Mouse (Mus musculus) kidney, postnatal 0 days (tissue): ENCODE data around the gene Lexm. TPM values are rescaled to one million over a fixed set of nuclear protein-coding genes. Genes with fewer than 3 reads are reported as not detected.

Experiments
- ATAC-seq: fragments of 200-750 bp; cut with Nextera tagmentation; replicated peaks from 2 replicates; pipeline ENCODE4 v1.8.0; 2017; ENCODE audit warnings: low read depth, moderate number of reproducible peaks, moderate TSS enrichment, moderate library complexity; ENCODE audit not compliant: low FRiP score
- DNase-seq: peaks from one replicate; pipeline ENCODE4 v3.0.0-alpha.2; 2016; ENCODE audit warnings: low spot score
- H3K27ac ChIP-seq: fragments of 300-500 bp; sonication (generic); 2 replicates; pipeline ENCODE4 v1.5.1; 2014; ENCODE audit warnings: mild to moderate bottlenecking
- H3K27me3 ChIP-seq: fragments of 300-500 bp; sonication (generic); 2 replicates; pipeline ENCODE4 v1.6.1; 2014; ENCODE audit warnings: low read length, mixed read lengths; ENCODE audit not compliant: insufficient read depth
- H3K36me3 ChIP-seq: fragments of 300-500 bp; sonication (generic); 2 replicates; pipeline ENCODE4 v1.6.1; 2014; ENCODE audit warnings: low read length, mixed read lengths; ENCODE audit not compliant: insufficient read depth
- H3K4me1 ChIP-seq: fragments of 300-500 bp; sonication (generic); replicated peaks from 2 replicates; pipeline ENCODE4 v1.6.1; 2014; ENCODE audit warnings: antibody characterized with exemption, low read length, mixed read lengths; ENCODE audit not compliant: insufficient read depth
- H3K4me2 ChIP-seq: fragments of 300-500 bp; sonication (generic); 2 replicates; pipeline ENCODE4 v1.6.1; 2014; ENCODE audit warnings: mild to moderate bottlenecking, low read length, moderate library complexity, mixed read lengths
- H3K4me3 ChIP-seq: fragments of 300-500 bp; sonication (generic); replicated peaks from 2 replicates; pipeline ENCODE4 v1.5.1; 2014; ENCODE audit warnings: low read depth, low read length
- H3K9ac ChIP-seq: fragments of 300-500 bp; sonication (generic); 2 replicates; pipeline ENCODE4 v1.6.1; 2014; ENCODE audit warnings: low read depth, low read length
- H3K9me3 ChIP-seq: fragments of 300-500 bp; sonication (generic); replicated peaks from 2 replicates; pipeline ENCODE4 v1.6.1; 2016; ENCODE audit warnings: low read length, inconsistent platforms, mixed read lengths
- CTCF ChIP-seq: IDR thresholded peaks from 2 replicates; pipeline ENCODE4 v1.5.1; 2016; ENCODE audit warnings: antibody characterized with exemption, low read depth, mild to moderate bottlenecking, moderate library complexity
- WGBS: fragments of 180-500 bp; shearing (Covaris S2); extraction: QIAGEN DNeasy Blood & Tissue Kit; methylation state at CpG from one replicate; pipeline ENCODE4 v1.1.7; 2014; 5-methylcytosine and 5-hydroxymethylcytosine counted together
- polyA plus RNA-seq: library from polyadenylated mRNA; unstranded; fragments of >200 nt; fragmentation: Nextera tagmentation; extraction: Ambion mirVana; gene quantifications from 2 replicates; pipeline ENCODE4 v1.2.1, GENCODE M21; 2015

Gene Lexm
- polyA plus RNA-seq, 1 experiment from 2014 or later, result not detected

DNA sequence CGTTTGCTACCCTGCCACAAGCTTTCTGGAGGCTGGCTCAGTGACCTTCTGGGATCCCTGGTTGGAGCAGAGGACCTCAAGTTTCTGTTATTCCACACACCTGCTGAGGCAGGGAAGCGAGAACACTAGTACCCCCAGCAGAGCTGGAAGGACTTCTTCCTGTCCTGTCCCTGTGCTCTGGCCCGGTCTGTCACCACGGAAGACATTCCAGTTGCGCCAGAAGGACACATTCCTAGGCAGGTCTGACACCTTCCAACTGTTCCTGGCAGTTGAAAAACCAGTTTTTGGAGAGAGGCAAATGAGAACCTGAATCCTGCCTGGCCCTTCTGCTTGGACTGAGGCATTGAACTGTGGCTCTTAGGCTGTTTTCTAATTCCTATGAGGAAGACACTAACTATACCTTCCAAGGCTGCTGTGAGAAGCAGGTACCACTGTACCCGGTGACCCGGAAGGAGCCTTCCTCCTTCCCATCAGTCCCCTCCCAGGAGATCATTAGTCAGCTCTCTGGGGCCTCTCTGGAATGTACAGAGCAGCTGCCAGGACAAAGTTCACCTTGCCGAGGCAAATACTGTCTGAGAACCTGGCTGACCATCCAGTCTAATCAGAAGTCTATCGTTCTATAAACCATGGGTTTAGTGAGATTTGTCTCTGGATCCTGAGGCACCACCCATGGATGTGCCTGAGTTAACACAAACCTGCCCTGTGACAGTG, 11.8 kb upstream of the Lexm start:
- 30% methylated on average over 9 of the region's 9 CpGs for WGBS
- H3K4me1 ChIP-seq, result peaks cover 11% of the 10 kb centered on the region
- no peak overlapping the region for H3K4me3 ChIP-seq
- no peaks in the 10 kb centered on the region for H3K27me3 ChIP-seq
- no peaks in the 10 kb centered on the region for H3K9me3 ChIP-seq
- no peak for TF ChIP-seq CTCF
- H3K9ac ChIP-seq, result no peak overlapping the region
- H3K27ac ChIP-seq, result peak overlapping the region; percentile 70
- DNase-seq, result no peak
- no peaks in the 10 kb centered on the region for H3K36me3 ChIP-seq
- no peak overlapping the region for H3K4me2 ChIP-seq
- peak; percentile 79 for ATAC-seq

DNA sequence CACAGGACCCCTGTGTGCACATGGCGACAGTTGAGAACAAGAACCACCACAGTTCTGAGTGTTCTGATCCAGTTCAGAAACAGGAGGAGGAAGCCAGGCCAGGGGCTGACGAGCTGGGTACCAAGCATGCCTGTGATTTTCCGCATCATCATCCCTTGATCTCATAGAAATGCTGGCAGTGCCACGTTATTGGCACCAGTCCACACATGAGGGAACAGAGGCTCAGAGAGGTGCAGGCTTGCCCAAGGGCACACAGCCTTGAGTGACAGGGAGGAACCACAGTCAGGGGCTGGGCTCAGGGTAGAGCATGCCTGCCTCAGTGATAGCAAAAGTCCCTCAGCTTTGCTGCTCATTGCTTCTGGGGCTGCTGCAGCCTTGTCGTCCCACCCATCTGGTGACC, 10.8 kb upstream of the Lexm start:
- H3K9ac ChIP-seq, result no peak overlapping the region
- no peak overlapping the region for H3K4me2 ChIP-seq
- H3K27ac ChIP-seq, result no peak overlapping the region
- no peak for TF ChIP-seq CTCF
- H3K36me3 ChIP-seq, result no peaks in the 10 kb centered on the region
- DNase-seq (no peak), ATAC-seq (no peak)
- peaks cover 11% of the 10 kb centered on the region for H3K4me1 ChIP-seq
- 82% methylated on average over 5 of the region's 5 CpGs for WGBS
- H3K4me3 ChIP-seq, result no peak overlapping the region
- H3K9me3 ChIP-seq, result no peaks in the 10 kb centered on the region
- H3K27me3 ChIP-seq, result peaks cover 6% of the 10 kb centered on the region

DNA sequence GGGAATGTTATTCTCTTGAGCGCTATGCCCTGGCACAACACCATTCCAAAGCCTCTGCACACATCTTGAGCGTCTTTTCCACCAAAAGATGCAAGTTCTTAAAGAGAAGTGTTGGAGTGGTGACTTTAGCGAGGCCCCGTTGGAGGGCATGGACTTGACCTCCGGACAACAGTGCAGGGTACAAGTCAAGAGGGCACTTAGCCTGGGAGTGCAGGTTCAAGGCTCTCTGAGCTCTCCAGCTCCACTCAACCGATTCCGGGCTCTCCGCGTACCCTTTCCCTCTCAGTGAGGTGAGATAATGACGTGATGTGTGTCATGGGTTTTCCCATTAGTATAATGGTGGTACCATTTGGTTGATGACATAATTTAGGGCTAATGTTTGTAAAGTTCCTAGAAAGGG, 7.2 kb upstream of the Lexm start:
- H3K4me1 ChIP-seq, result 0 out of 2 replicates have a peak, but pooled peaks cover 7% of the 10 kb centered on the region
- H3K9me3 ChIP-seq, result no peaks in the 10 kb centered on the region
- H3K36me3 ChIP-seq, result no peaks in the 10 kb centered on the region
- no peak for DNase-seq
- H3K4me2 ChIP-seq, result no peak overlapping the region
- H3K27me3 ChIP-seq, result peaks cover 16% of the 10 kb centered on the region
- no peak overlapping the region for H3K4me3 ChIP-seq
- no peak for ATAC-seq
- 89% methylated on average over 10 of the region's 10 CpGs for WGBS
- no peak overlapping the region for H3K27ac ChIP-seq
- no peak for TF ChIP-seq CTCF
- no peak overlapping the region for H3K9ac ChIP-seq

DNA sequence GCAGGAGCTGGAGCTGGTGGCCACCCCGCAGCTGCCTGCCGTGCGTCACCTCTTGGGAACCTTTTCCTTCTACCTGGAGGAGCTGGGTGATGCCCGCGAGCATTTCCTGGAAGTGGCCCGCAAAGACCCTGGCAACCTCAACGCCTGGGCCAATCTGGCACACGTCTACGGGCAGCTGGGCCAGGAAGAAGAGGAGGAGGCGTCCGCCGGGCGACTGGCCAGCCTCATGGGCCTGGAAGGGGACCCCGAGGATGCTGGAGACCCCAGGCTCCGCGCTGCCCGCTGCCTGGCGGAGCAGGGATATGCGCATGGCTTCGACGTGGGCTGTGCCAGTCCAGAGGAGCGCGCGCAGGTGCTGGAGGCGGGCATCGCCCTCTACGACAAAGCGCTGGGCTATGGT, 5.7 kb upstream of the Lexm start:
- ATAC-seq, result no peak
- Histone ChIP-seq H3K27me3 (peaks cover 16% of the 10 kb centered on the region), H3K36me3 (no peaks in the 10 kb centered on the region), H3K9ac (no peak overlapping the region), H3K27ac (no peak overlapping the region), H3K4me1 (0 out of 2 replicates have a peak, but pooled peaks cover 5% of the 10 kb centered on the region), H3K4me3 (0 out of 2 replicates have a peak overlapping the region, but pooled peaks have one; percentile 15), H3K9me3 (no peaks in the 10 kb centered on the region), H3K4me2 (peak overlapping the region; percentile 43)
- DNase-seq, result no peak
- TF ChIP-seq CTCF, result no peak
- 25% methylated on average over 25 of the region's 28 CpGs for WGBS

DNA sequence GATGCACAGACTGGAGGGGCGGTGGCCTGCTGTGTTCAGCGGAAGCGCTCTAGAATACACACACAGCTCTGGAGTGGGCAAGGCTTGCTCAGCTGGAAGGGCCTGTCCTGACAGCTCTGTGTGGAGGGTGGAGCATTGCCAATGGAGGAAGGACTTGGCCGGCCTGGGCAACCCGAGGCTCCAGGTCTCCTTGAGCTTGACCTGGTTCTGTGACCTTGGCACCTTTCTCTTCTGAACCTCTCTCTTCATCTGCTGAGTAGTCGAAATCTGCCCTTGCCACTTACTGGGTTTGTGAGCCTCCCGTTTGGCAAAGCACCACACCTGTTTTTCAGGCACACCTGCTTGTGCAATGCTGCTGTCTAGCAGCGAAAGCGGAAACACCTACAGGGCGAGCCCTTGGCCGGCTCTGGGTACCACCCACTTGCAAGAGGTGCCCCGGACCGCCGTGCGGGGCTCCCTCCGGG, 5.0 kb upstream of the Lexm start, which contains the start of gene Ttc22:
Gene Ttc22 (plus strand): TSS at position 403 of the 464 bp plus-strand sequence.
- 0 out of 2 replicates have a peak within 1 kb of the TSS, but pooled peaks have one; percentile 15 for H3K4me3 ChIP-seq
- DNase-seq (no peak), ATAC-seq (no peak)
- peaks cover 10% of the 10 kb centered on the region; the same call in 1 of the 2 replicates for H3K4me1 ChIP-seq
- H3K9ac ChIP-seq, result no peak within 1 kb of the TSS
- no peak for TF ChIP-seq CTCF
- H3K4me2 ChIP-seq, result peak within 1 kb of the TSS; percentile 43
- H3K9me3 ChIP-seq, result no peaks in the 10 kb centered on the region
- peaks cover 16% of the 10 kb centered on the region for H3K27me3 ChIP-seq
- no peak within 1 kb of the TSS for H3K27ac ChIP-seq
- H3K36me3 ChIP-seq, result no peaks in the 10 kb centered on the region
- 21% methylated on average over 16 of the region's 16 CpGs for WGBS

DNA sequence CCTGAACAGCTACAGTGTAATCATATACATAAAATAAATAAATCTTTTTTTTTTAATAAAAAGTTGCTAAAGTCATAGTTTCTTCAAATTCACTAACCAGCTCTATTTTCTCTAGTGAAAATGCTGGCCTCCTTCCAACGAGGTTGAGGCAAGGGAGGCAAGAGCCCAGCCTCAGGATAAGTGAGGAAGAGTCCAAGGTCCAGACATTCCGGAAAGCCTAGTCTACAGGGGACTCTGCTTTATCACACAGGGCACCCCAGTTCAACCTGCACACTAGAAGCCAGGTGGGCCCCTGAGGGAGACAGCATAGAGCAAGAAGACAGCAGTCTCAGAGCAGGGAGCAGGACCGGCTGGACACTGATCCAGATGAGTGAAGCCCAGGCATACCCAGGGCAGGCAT, 4.4 kb upstream of the Lexm start:
- no peak overlapping the region for H3K27ac ChIP-seq
- H3K9me3 ChIP-seq, result no peaks in the 10 kb centered on the region
- H3K36me3 ChIP-seq, result no peaks in the 10 kb centered on the region
- DNase-seq (no peak), ATAC-seq (no peak)
- no peak overlapping the region for H3K9ac ChIP-seq
- peaks cover 16% of the 10 kb centered on the region for H3K27me3 ChIP-seq
- no peak overlapping the region for H3K4me2 ChIP-seq
- no peak overlapping the region for H3K4me3 ChIP-seq
- H3K4me1 ChIP-seq, result peaks cover 13% of the 10 kb centered on the region; the same call in 1 of the 2 replicates
- no peak for TF ChIP-seq CTCF
- 59% methylated on average over 3 of the region's 3 CpGs for WGBS
